Mouse (Mus musculus): ENCODE data around the gene Rbms3. TPM values are rescaled to one million over a fixed set of nuclear protein-coding genes. Genes with fewer than 3 reads are reported as not detected.
A peak's percentile ranks its signal among the peaks of the same experiment; 100 is the strongest.

Gene Rbms3
- polyA plus RNA-seq, 1 experiment from 2014 or later = 117 TPM

DNA sequence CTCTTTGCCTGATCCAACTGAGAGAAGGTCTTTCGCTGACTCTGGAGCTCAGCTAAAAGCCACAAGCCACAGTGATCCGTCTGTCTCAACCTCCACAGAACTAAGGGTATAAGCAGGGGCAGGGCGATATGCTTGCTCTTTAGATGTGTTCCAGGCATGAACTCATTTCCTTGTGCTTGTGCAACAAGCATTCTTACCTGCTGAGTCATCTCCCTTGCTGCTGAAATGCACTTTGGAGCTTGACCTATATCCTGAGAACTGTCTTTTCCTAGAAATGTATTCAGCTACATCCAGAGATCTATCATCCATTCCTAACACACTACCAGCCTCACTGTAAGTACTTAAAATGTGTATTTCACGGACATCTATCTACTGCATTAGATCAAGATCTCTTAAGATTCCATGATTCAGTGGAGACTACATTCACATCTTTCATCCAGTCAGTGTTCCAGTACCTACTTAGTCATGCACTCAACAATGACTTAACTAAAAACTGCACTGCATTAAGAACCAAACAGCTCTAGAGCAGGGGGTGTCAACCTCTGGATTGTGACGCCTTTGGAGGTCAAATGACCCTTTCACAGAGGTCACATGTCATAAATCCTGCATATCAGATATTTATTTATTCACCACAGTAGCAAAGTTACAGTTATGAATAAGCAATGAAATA lies 58.4 kb downstream of the Rbms3 start:
- H3K27me3 ChIP-seq (ENCODE audit: insufficient read depth, low read length) = no peaks in the 10 kb centered on the region
- no peak for TF ChIP-seq CTCF (IDR thresholded peaks at IDR 0.05; ENCODE audit: low read depth)
- H3K4me3 ChIP-seq (ENCODE audit: low read depth, low read length) = no peak overlapping the region
- H3K9me3 ChIP-seq (ENCODE audit: low read depth, low read length) = no peaks in the 10 kb centered on the region
- 70% methylated on average over 5 of the region's 5 CpGs for WGBS
- no peak for ATAC-seq (ENCODE audit: insufficient read depth)
- H3K4me2 ChIP-seq = no peak overlapping the region
- peak; percentile 17 for DNase-seq
- no peak overlapping the region for H3K9ac ChIP-seq
- H3K4me1 ChIP-seq (ENCODE audit: insufficient read depth) = peaks cover 3% of the 10 kb centered on the region; the same call in 1 of the 2 replicates
- no peaks in the 10 kb centered on the region for H3K36me3 ChIP-seq (ENCODE audit: insufficient read depth)
- no peak overlapping the region for H3K27ac ChIP-seq (ENCODE audit: low read depth)

DNA sequence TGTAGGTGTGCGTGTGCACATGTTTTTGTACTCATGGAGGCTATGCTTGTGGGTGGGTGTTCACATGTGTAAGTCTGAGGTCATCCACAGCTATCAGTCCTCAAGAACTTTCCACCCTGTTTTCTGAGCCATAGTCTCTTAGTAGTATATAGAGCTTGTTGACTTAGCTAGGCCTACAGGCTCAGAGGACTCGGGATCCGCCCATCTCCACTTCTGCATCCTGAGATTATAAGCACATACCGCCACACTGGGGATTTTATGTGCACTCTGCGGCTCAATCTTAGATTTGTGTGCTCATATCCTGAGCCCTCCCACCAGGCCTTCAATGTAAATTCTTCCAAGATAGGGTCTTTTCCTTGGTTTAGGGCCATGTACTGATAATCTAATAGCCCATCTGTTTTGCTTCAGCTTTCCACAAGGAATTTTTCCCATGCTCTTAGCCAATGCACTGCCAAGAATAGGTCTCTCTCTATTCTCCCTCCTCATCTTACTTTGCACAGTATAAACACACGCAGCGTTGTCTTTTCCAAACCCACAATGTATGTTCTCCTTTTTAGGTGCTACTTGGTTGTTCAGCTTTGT lies 59.4 kb downstream of the Rbms3 start:
- Histone ChIP-seq H3K4me3 (ENCODE audit: low read depth, low read length) (no peak overlapping the region), H3K4me1 (ENCODE audit: insufficient read depth) (peaks cover 3% of the 10 kb centered on the region; the same call in 1 of the 2 replicates), H3K27me3 (ENCODE audit: insufficient read depth, low read length) (no peaks in the 10 kb centered on the region), H3K4me2 (no peak overlapping the region), H3K27ac (ENCODE audit: low read depth) (no peak overlapping the region), H3K36me3 (ENCODE audit: insufficient read depth) (no peaks in the 10 kb centered on the region), H3K9ac (no peak overlapping the region), H3K9me3 (ENCODE audit: low read depth, low read length) (no peaks in the 10 kb centered on the region)
- 78% methylated on average over 7 of the region's 7 CpGs for WGBS
- no peak for TF ChIP-seq CTCF (IDR thresholded peaks at IDR 0.05; ENCODE audit: low read depth)
- peak; percentile 16 for DNase-seq
- ATAC-seq (ENCODE audit: insufficient read depth) = peak; percentile 35; the same call in 1 of the 2 replicates

DNA sequence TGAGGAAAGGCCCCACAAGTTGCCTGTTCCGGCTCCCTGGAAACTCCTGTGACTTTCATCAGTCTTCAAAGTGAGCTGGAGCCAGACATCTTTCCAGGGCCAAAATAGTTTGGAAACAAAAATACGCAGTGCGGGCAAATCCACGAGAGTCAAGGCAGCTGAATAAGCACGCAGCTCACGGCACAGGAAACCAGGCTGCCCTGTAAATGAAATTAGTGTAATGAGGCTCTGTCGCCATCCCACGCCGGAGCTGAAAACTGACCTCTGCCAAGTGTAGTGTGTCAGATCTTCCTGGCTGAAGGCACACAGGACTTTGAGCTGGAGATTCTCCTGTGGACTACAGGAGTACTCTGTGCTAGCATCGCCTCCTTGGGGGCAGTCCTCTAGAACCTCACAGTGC lies 63.4 kb downstream of the Rbms3 start:
- H3K4me2 ChIP-seq = no peak overlapping the region
- 63% methylated on average over 10 of the region's 10 CpGs for WGBS
- H3K4me1 ChIP-seq (ENCODE audit: insufficient read depth) = peaks cover 2% of the 10 kb centered on the region; the same call in 1 of the 2 replicates
- H3K36me3 ChIP-seq (ENCODE audit: insufficient read depth) = no peaks in the 10 kb centered on the region
- ATAC-seq (ENCODE audit: insufficient read depth) = no peak
- no peaks in the 10 kb centered on the region for H3K9me3 ChIP-seq (ENCODE audit: low read depth, low read length)
- DNase-seq = peak; percentile 24
- no peak overlapping the region for H3K9ac ChIP-seq
- no peaks in the 10 kb centered on the region for H3K27me3 ChIP-seq (ENCODE audit: insufficient read depth, low read length)
- TF ChIP-seq CTCF (IDR thresholded peaks at IDR 0.05; ENCODE audit: low read depth) = no peak
- no peak overlapping the region for H3K27ac ChIP-seq (ENCODE audit: low read depth)
- no peak overlapping the region for H3K4me3 ChIP-seq (ENCODE audit: low read depth, low read length)

GRCm38 (mm10) chr9:117558562-117558961 lies 71.2 kb downstream of the Rbms3 start:
- no peak for TF ChIP-seq CTCF (IDR thresholded peaks at IDR 0.05; ENCODE audit: low read depth)
- H3K27me3 ChIP-seq (ENCODE audit: insufficient read depth, low read length) = no peaks in the 10 kb centered on the region
- no peak for ATAC-seq (ENCODE audit: insufficient read depth)
- H3K4me3 ChIP-seq (ENCODE audit: low read depth, low read length) = no peak overlapping the region
- DNase-seq = no peak
- H3K4me2 ChIP-seq = no peak overlapping the region
- H3K9me3 ChIP-seq (ENCODE audit: low read depth, low read length) = no peaks in the 10 kb centered on the region
- no peak overlapping the region for H3K9ac ChIP-seq
- 82% methylated on average over 5 of the region's 5 CpGs for WGBS
- H3K4me1 ChIP-seq (ENCODE audit: insufficient read depth) = no peaks in the 10 kb centered on the region
- H3K27ac ChIP-seq (ENCODE audit: low read depth) = no peak overlapping the region
- H3K36me3 ChIP-seq (ENCODE audit: insufficient read depth) = no peaks in the 10 kb centered on the region

DNA sequence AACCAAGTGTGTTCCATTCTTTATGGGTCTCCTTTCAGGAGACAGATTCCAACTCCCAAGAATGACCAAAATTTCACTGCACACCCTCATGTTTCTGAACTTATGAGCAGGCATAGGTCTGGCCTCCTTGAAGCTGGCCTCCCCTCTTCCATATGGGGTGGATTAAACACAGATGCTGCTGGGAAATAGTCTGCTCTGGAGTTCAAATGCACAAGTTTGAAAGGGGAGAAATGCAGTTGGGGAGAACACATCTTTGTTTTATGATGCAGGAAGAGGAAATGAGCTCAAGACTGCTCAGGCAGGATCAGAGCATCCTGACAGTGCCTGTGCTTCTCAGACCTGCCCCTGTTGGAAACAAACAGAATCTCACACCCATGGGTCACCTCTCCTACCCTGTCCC lies 75.4 kb downstream of the Rbms3 start:
- TF ChIP-seq CTCF (IDR thresholded peaks at IDR 0.05; ENCODE audit: low read depth) = no peak
- Histone ChIP-seq H3K4me1 (ENCODE audit: insufficient read depth) (no peaks in the 10 kb centered on the region), H3K36me3 (ENCODE audit: insufficient read depth) (no peaks in the 10 kb centered on the region), H3K27me3 (ENCODE audit: insufficient read depth, low read length) (no peaks in the 10 kb centered on the region), H3K9me3 (ENCODE audit: low read depth, low read length) (no peaks in the 10 kb centered on the region), H3K4me3 (ENCODE audit: low read depth, low read length) (no peak overlapping the region), H3K9ac (no peak overlapping the region), H3K27ac (ENCODE audit: low read depth) (no peak overlapping the region; the same call in 1 of the 2 replicates), H3K4me2 (no peak overlapping the region)
- no peak for ATAC-seq (ENCODE audit: insufficient read depth)
- DNase-seq = no peak

GRCm38 (mm10) chr9:117529281-117529680 lies 100.4 kb downstream of the Rbms3 start:
- no peak overlapping the region for H3K4me2 ChIP-seq
- no peaks in the 10 kb centered on the region for H3K4me1 ChIP-seq (ENCODE audit: insufficient read depth)
- H3K27me3 ChIP-seq (ENCODE audit: insufficient read depth, low read length) = no peaks in the 10 kb centered on the region
- H3K9me3 ChIP-seq (ENCODE audit: low read depth, low read length) = no peaks in the 10 kb centered on the region
- no peak overlapping the region for H3K9ac ChIP-seq
- TF ChIP-seq CTCF (IDR thresholded peaks at IDR 0.05; ENCODE audit: low read depth) = no peak
- WGBS = 73% methylated on average over 2 of the region's 2 CpGs
- H3K36me3 ChIP-seq (ENCODE audit: insufficient read depth) = no peaks in the 10 kb centered on the region
- H3K27ac ChIP-seq (ENCODE audit: low read depth) = no peak overlapping the region
- DNase-seq = no peak
- H3K4me3 ChIP-seq (ENCODE audit: low read depth, low read length) = no peak overlapping the region
- ATAC-seq (ENCODE audit: insufficient read depth) = no peak

GRCm38 (mm10) chr9:117508941-117509340 lies 120.8 kb downstream of the Rbms3 start:
- H3K4me2 ChIP-seq = no peak overlapping the region
- 64% methylated on average over 11 of the region's 11 CpGs for WGBS
- no peak for TF ChIP-seq CTCF (IDR thresholded peaks at IDR 0.05; ENCODE audit: low read depth)
- ATAC-seq (ENCODE audit: insufficient read depth) (no peak), DNase-seq (peak; percentile 16)
- H3K9ac ChIP-seq = no peak overlapping the region
- no peaks in the 10 kb centered on the region for H3K9me3 ChIP-seq (ENCODE audit: low read depth, low read length)
- H3K27ac ChIP-seq (ENCODE audit: low read depth) = no peak overlapping the region
- no peak overlapping the region for H3K4me3 ChIP-seq (ENCODE audit: low read depth, low read length)
- H3K4me1 ChIP-seq (ENCODE audit: insufficient read depth) = no peaks in the 10 kb centered on the region
- no peaks in the 10 kb centered on the region for H3K27me3 ChIP-seq (ENCODE audit: insufficient read depth, low read length)
- H3K36me3 ChIP-seq (ENCODE audit: insufficient read depth) = no peaks in the 10 kb centered on the region

All from lung, embryonic 14.5 days (tissue).